Mouse (Mus musculus): ENCODE data around the gene Dhx40.
A peak's percentile ranks its signal among the peaks of the same experiment; 100 is the strongest.
"Not testable (repeated sequence)": the region's sequence is repeated elsewhere in the genome, so short reads cannot be mapped to it uniquely, and the experiment has no call there.

The Dhx40 gene

GRCm38 (mm10) chr11:86745634-86746404 lies 61.7 kb downstream of the Dhx40 start:
- DNase-seq: no peak

GRCm38 (mm10) chr11:86742605-86743004 lies 64.9 kb downstream of the Dhx40 start:
- no peak for DNase-seq

GRCm38 (mm10) chr11:86741505-86741904 lies 66.0 kb downstream of the Dhx40 start:
- no peak for DNase-seq

GRCm38 (mm10) chr11:86739470-86739869 lies 68.1 kb downstream of the Dhx40 start:
- no peak for DNase-seq

- DNase-seq: no peak
Measured at GRCm38 (mm10) chr11:86738956-86739355, 68.6 kb downstream of the Dhx40 start.

GRCm38 (mm10) chr11:86738308-86738707 lies 69.2 kb downstream of the Dhx40 start:
- not testable (repeated sequence) for DNase-seq

GRCm38 (mm10) chr11:86737301-86738000 lies 70.1 kb downstream of the Dhx40 start:
- no peak for DNase-seq

GRCm38 (mm10) chr11:86734993-86735392 lies 72.6 kb downstream of the Dhx40 start:
- DNase-seq: no peak

GRCm38 (mm10) chr11:86734241-86734939 lies 73.2 kb downstream of the Dhx40 start:
- DNase-seq: no peak

GRCm38 (mm10) chr11:86731443-86731842 lies 76.1 kb downstream of the Dhx40 start:
- peak; percentile 77 for DNase-seq

GRCm38 (mm10) chr11:86725607-86726006 lies 81.9 kb downstream of the Dhx40 start:
- no peak for DNase-seq

- DNase-seq: no peak
Measured at GRCm38 (mm10) chr11:86724982-86725381, 82.6 kb downstream of the Dhx40 start.

- DNase-seq: no peak
Measured at GRCm38 (mm10) chr11:86724004-86724403, 83.5 kb downstream of the Dhx40 start.

GRCm38 (mm10) chr11:86719390-86719789 lies 88.2 kb downstream of the Dhx40 start:
- no peak for DNase-seq

Data from layer of hippocampus, adult 9-11 months (tissue).